Mouse (Mus musculus) liver, embryonic 16.5 days (tissue): Measurements from ENCODE around the gene Fasl. TPM values are rescaled to one million over a fixed set of nuclear protein-coding genes. Genes with fewer than 3 reads are reported as not detected.

Experiments
- ATAC-seq: fragments of 200-750 bp; cut with Nextera tagmentation; 2 replicates; pipeline ENCODE4 v1.8.0; 2017; ENCODE audit warnings: low read depth, mild to moderate bottlenecking, moderate number of reproducible peaks, moderate library complexity
- H3K27ac ChIP-seq: fragments of 300-500 bp; sonication (generic); 2 replicates; pipeline ENCODE4 v1.5.1; 2014; ENCODE audit warnings: mild to moderate bottlenecking, low read length
- H3K27me3 ChIP-seq: fragments of 300-500 bp; sonication (generic); 2 replicates; pipeline ENCODE4 v1.6.1; 2014; ENCODE audit warnings: low read depth, low read length, mixed read lengths; ENCODE audit not compliant: control insufficient read depth, insufficient read depth
- H3K36me3 ChIP-seq: fragments of 300-500 bp; sonication (generic); 2 replicates; pipeline ENCODE4 v1.6.1; 2014; ENCODE audit warnings: mild to moderate bottlenecking; ENCODE audit not compliant: control insufficient read depth, insufficient read depth
- H3K4me1 ChIP-seq: fragments of 300-500 bp; sonication (generic); 2 replicates; pipeline ENCODE4 v1.6.1; 2014; ENCODE audit warnings: low read depth, low read length, mixed read lengths; ENCODE audit not compliant: control insufficient read depth
- H3K4me2 ChIP-seq: fragments of 300-500 bp; sonication (generic); 2 replicates; pipeline ENCODE4 v1.6.1; 2014; ENCODE audit warnings: low read depth, low read length, mixed read lengths
- H3K4me3 ChIP-seq: fragments of 300-500 bp; sonication (generic); 2 replicates; pipeline ENCODE4 v1.5.1; 2014; ENCODE audit warnings: low read depth, mild to moderate bottlenecking, low read length
- H3K9ac ChIP-seq: fragments of 300-500 bp; sonication (generic); 2 replicates; pipeline ENCODE4 v1.6.1; 2014; ENCODE audit warnings: low read depth, low read length
- H3K9me3 ChIP-seq: fragments of 300-500 bp; sonication (generic); replicated peaks from 2 replicates; pipeline ENCODE4 v1.6.1; 2016; ENCODE audit warnings: low read length; ENCODE audit not compliant: control insufficient read depth
- WGBS: fragments of 180-500 bp; shearing (Covaris S2); extraction: QIAGEN DNeasy Blood & Tissue Kit; methylation state at CpG from one replicate; pipeline ENCODE4 v1.1.7; 2014; ENCODE audit not compliant: insufficient replicate concordance; 5-methylcytosine and 5-hydroxymethylcytosine counted together
- polyA plus RNA-seq: library from polyadenylated mRNA; unstranded; fragments of >200 nt; fragmentation: Nextera tagmentation; extraction: Ambion mirVana; gene quantifications from 2 replicates; pipeline ENCODE4 v1.2.1, GENCODE M21; 2015

Fasl gene
- polyA plus RNA-seq, 1 experiment from 2014 or later: 0.09 TPM

DNA sequence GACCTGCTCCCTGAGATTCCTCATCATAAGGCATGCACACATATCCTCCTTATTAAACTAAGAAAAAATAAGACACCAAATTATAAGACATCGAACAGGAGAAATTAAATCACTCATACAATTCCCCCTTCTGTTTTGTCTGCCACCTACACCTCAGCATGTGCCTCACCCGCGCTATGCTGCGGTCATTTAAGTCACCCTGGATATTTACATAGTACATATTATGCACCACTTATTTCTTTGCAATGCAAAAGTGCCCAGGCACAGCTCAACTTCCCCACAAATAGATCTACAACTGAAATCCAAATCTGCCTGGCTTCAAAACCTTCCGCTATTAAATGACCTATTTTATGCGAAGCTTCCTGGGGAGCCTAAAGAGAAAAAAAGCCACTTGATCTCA is 39.6 kb downstream of the Fasl start:
- 87% methylated on average over 6 of the region's 6 CpGs for WGBS

DNA sequence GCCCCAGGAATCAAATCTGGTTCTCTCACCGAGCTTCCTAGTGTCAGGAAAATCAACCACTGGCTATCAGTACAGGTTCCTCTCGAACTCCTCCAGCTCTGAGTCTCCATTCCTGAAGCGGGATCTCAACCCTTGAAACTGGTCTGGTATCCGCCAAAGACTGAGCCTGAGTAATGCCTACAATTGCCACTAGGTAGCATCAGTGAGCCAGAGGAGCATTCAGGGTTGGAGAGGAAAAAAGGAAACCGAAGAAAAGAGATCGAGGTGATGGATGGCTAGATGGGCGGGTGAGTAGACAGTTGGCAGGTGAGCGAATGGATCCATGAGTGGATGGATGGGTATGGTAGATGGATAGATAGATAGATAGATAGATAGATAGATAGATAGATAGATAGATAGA is 40.2 kb downstream of the Fasl start:
- WGBS: 10% methylated on average over 8 of the region's 8 CpGs
- no peaks in the 10 kb centered on the region for H3K9me3 ChIP-seq
- H3K27ac ChIP-seq: no peak overlapping the region
- H3K27me3 ChIP-seq: no peaks in the 10 kb centered on the region
- H3K36me3 ChIP-seq: no peaks in the 10 kb centered on the region
- peak overlapping the region; percentile 36 for H3K4me2 ChIP-seq
- H3K4me3 ChIP-seq: no peak overlapping the region
- peaks cover 23% of the 10 kb centered on the region for H3K4me1 ChIP-seq
- no peak overlapping the region for H3K9ac ChIP-seq
- ATAC-seq: no peak

More for the DNA sequence above, 39.6 kb downstream of the Fasl start:
- peaks cover 23% of the 10 kb centered on the region for H3K4me1 ChIP-seq
- no peak for ATAC-seq
- no peaks in the 10 kb centered on the region for H3K9me3 ChIP-seq
- no peaks in the 10 kb centered on the region for H3K27me3 ChIP-seq
- H3K27ac ChIP-seq: no peak overlapping the region
- no peak overlapping the region for H3K4me3 ChIP-seq
- no peak overlapping the region for H3K9ac ChIP-seq
- no peaks in the 10 kb centered on the region for H3K36me3 ChIP-seq
- peak overlapping the region; percentile 36; the same call in 1 of the 2 replicates for H3K4me2 ChIP-seq

DNA sequence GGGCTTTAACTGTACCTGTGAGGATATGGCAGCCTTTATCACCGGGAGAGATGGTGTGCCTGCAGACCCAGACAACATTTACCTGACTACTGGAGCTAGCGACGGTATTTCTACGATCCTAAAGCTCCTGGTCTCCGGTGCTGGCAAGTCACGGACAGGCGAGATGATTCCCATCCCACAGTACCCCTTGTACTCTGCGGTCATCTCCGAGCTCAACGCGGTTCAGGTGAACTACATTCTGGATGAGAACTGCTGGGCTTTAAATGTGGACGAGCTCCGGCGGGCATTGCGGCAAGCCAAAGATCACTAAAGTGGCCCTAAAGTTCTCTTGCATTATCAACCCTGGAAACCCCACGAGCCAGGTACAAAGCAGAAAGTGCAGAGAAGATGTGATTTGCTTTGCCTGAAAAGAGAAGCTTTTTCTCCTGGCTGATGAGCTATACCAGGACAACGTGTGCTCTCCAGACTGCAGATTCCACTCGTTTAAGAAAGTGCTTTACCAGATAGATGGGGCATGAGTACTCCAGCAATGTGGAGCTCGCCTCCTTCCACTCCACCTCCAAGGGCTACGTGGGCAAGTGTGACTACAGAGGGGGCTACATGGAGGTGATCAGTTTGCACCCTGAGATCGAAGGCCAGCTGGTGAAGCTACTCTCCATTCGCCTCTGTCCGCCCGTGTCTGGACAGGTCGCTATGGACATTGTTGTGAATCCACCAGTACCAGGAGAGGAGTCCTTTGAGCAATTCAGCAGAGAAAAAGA is 41.6 kb downstream of the Fasl start:
- ATAC-seq: no peak
- Histone ChIP-seq H3K9me3 (no peaks in the 10 kb centered on the region), H3K9ac (no peak overlapping the region), H3K4me1 (peaks cover 19% of the 10 kb centered on the region), H3K36me3 (no peaks in the 10 kb centered on the region), H3K27ac (no peak overlapping the region), H3K4me3 (no peak overlapping the region), H3K27me3 (no peaks in the 10 kb centered on the region), H3K4me2 (no peak overlapping the region)
- 73% methylated on average over 25 of the region's 25 CpGs for WGBS

DNA sequence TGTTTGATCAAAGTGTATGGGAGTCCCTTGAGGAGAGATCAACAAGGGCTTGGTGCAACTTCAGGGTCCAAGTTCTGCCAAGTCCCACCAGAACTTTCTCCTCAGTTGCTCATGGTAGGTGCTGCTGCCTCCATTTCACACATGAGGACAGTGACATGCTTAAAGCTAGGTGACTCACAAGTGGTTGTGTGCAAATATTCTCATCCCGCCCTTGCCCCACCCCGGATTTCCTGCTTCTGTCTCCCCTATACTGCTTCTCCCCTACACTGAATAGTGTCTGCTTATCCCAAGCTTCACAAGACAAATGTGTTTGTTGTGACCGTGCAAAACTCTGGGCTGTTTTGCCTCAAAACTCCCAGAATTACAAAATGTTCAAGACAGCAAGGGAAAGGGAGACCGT is 43.4 kb downstream of the Fasl start:
- no peaks in the 10 kb centered on the region for H3K36me3 ChIP-seq
- no peak overlapping the region for H3K9ac ChIP-seq
- no peak overlapping the region for H3K4me3 ChIP-seq
- WGBS: 48% methylated on average over 4 of the region's 4 CpGs
- H3K27me3 ChIP-seq: no peaks in the 10 kb centered on the region
- H3K4me2 ChIP-seq: no peak overlapping the region
- no peak overlapping the region for H3K27ac ChIP-seq
- peaks cover 2% of the 10 kb centered on the region for H3K4me1 ChIP-seq
- no peaks in the 10 kb centered on the region for H3K9me3 ChIP-seq
- ATAC-seq: no peak

DNA sequence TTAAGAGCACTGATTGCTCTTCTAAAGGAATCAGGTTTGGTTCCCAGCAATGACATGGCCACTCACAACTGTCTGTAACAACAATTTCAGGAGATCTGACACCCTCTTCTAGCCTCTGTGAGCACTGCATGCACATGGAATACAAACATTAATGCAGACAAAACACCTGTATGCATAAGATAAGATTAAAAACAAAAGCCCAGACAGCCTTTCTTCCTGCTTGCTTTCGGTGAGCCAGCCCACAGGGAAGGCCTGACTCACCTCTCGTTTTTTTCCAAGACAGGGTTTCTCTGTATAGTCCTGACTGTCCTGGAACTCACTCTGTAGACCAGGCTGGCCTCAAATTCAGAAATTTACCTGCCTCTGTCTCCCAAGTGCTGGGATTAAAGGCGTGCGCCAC is 44.1 kb downstream of the Fasl start:
- Histone ChIP-seq H3K27ac (no peak overlapping the region), H3K9me3 (no peaks in the 10 kb centered on the region), H3K4me2 (no peak overlapping the region), H3K27me3 (no peaks in the 10 kb centered on the region), H3K4me3 (no peak overlapping the region), H3K9ac (no peak overlapping the region), H3K36me3 (no peaks in the 10 kb centered on the region), H3K4me1 (peaks cover 2% of the 10 kb centered on the region)
- 45% methylated on average over 4 of the region's 4 CpGs for WGBS
- no peak for ATAC-seq

DNA sequence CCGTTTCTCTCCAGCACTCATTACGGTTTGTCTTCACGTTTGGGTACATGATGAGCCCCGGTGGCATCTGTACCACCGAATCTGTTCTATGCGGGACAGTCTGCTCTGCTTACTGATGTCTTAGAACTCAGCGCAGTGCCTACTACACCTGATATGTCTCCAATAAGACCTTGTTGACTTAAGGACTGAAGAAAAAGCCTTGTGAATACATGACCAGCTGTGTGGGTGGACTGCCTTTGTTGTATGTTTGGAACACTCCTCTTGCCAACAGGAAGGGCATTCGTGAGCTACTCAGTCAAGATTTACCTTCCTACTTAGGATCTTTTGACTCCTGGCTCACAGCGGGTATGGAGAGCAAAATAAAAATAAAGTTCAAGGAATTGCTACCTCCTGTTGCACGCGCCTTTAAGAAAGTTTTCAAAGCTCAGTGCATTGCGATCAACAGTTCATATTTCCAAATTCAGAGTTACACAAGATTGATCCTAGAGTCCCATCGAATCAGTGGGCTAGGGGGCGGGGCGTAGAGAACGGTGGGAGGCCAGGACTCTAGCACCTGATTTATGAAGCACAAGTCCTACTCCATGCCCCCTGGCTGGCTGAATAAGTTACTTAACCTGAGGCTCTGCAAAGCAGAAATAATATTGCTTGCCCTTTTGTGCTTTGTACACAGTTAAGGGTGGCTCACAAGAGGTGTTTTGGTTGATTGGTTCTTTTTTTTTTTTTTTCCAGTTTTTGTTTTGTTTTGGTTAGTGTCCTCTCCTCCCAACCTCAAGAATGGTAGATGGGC is 45.6 kb downstream of the Fasl start:
- no peaks in the 10 kb centered on the region for H3K9me3 ChIP-seq
- H3K27ac ChIP-seq: no peak overlapping the region
- no peak overlapping the region for H3K4me3 ChIP-seq
- no peaks in the 10 kb centered on the region for H3K36me3 ChIP-seq
- no peak for ATAC-seq
- H3K27me3 ChIP-seq: no peaks in the 10 kb centered on the region
- no peak overlapping the region for H3K9ac ChIP-seq
- H3K4me2 ChIP-seq: no peak overlapping the region
- WGBS: 67% methylated on average over 16 of the region's 16 CpGs
- H3K4me1 ChIP-seq: no peaks in the 10 kb centered on the region

DNA sequence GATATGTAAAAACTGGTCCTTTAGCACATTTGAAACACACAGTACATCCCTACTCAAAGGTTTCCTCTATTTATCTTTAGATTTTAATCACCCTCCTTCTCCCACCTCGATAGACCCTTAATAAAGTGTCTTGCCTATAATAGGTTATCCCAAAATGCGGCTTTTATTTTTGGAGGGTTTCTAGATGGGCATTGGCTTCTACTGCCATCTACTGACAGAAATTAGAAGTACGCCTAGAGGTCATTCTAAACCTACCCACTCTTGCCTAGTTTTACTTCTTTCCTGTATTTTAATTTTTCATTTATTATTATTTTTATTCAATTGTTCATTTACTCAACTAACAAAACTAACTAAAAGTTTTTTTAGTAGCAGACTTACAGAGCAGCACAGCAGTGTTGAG is 51.4 kb downstream of the Fasl start:
- H3K4me3 ChIP-seq: no peak overlapping the region
- ATAC-seq: no peak
- H3K27me3 ChIP-seq: no peaks in the 10 kb centered on the region; the same call in none of the 2 replicates
- H3K4me2 ChIP-seq: no peak overlapping the region
- no peak overlapping the region for H3K27ac ChIP-seq
- no peak overlapping the region for H3K9ac ChIP-seq
- no peaks in the 10 kb centered on the region for H3K36me3 ChIP-seq
- WGBS: 5% methylated on average over 3 of the region's 3 CpGs
- H3K4me1 ChIP-seq: no peaks in the 10 kb centered on the region
- H3K9me3 ChIP-seq: no peaks in the 10 kb centered on the region

DNA sequence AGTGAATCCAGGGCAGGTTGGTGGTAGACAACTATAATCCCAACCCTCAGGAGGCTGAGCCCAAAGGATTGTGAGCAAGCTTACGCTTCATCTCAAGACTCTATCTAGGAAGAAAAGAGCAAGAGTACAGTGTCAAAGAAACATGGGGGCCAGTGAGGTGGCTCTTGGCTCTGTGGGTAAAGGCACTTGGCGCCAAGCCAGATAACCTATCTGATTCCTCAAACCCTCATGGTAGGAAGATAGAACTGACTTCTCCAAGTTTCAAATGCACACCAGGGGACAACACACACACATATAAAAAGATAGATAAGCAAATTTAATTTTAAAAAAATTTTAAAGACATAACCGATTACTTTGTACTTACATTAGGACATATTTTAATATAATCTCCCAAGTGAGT is 52.0 kb downstream of the Fasl start:
- H3K9me3 ChIP-seq: no peaks in the 10 kb centered on the region
- no peaks in the 10 kb centered on the region; the same call in none of the 2 replicates for H3K27me3 ChIP-seq
- ATAC-seq: no peak
- H3K4me3 ChIP-seq: no peak overlapping the region
- H3K27ac ChIP-seq: no peak overlapping the region
- no peaks in the 10 kb centered on the region for H3K36me3 ChIP-seq
- H3K9ac ChIP-seq: no peak overlapping the region
- whole genome bisulfite sequencing: 49% methylated on average over 3 of the region's 3 CpGs
- H3K4me1 ChIP-seq: no peaks in the 10 kb centered on the region
- no peak overlapping the region for H3K4me2 ChIP-seq

DNA sequence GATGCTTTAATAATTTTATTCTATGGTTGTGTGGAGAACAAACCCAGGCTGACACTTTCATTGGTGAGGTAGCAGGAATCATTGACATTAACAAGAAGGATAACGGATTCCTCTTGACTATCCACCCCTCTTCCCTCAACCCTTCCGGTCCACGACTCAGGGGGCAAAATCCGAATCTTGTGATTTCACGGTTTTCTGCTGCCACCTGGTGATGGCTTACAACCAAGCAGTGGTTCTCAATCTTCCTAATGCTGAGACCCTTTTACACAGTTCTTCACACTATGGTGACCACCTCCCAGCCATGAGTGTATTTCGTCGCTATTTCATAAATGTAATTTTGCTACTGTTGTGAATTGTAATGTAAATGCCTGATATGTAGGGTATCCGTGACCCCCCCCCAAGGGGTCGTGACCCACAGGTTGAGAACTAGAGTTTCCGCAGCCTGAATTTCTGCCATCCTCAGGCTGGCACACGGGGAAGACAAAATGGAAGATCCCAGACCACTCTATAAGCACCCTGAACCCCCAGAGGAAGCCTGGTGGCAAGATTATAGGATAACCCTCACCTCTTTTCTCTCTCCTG is 52.7 kb downstream of the Fasl start:
- H3K27me3 ChIP-seq: no peaks in the 10 kb centered on the region; the same call in none of the 2 replicates
- no peak for ATAC-seq
- no peaks in the 10 kb centered on the region for H3K9me3 ChIP-seq
- H3K4me1 ChIP-seq: no peaks in the 10 kb centered on the region
- H3K9ac ChIP-seq: no peak overlapping the region
- no peak overlapping the region for H3K4me3 ChIP-seq
- 35% methylated on average over 11 of the region's 11 CpGs for WGBS
- H3K36me3 ChIP-seq: no peaks in the 10 kb centered on the region
- H3K4me2 ChIP-seq: peak overlapping the region; percentile 52; the same call in 1 of the 2 replicates
- no peak overlapping the region for H3K27ac ChIP-seq
